ENCODE assay signal across 8 mouse cellular contexts in the genomic region with DNA sequence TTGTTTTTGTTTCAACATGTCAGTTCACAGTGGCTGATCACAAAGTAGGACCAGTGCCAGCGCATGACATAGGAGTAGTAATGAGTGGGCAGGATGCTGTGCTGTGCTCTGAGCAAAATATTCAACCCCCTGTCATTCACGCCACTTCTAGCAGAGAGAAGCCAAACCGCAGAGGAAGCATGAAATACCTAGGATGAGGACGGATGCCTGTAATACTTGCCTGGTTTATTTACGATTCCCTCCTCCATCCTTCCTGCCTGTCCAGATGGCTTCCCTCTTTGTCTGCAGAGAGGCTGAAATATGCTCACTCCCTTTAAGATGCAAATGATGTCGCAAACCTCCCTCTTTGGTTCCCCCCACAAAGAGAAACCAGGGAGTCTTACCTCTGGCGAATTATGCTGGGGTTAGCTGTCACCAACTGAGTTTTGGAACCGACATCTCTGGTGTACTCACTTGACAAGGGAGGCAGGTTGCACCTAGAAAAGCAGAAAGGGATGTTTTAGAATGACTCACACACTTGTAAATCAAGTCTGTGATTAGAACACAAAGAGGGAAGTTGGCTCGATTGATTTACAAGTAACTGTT.
DNase-seq lines count a peak whose midpoint lies in the region; ATAC-seq and TF ChIP-seq lines count a peak whose summit lies in the region.

No protein-coding gene starts in this region.

- no peak overlapping the region for H3K4me2 ChIP-seq in hindbrain, embryonic 11.5 days (replicated peaks; ENCODE audit: low read depth, low read length)
- H3K4me2 ChIP-seq in limb, embryonic 14.5 days (replicated peaks; ENCODE audit: low read depth, low read length, severe bottlenecking): no peak overlapping the region

- intact Hi-C loops in heart, postnatal 36 days (cut with DNase I): no loop called here

- H3K9ac ChIP-seq in hindbrain, embryonic 11.5 days (ENCODE audit: low read depth, low read length): no peak overlapping the region
- H3K9ac ChIP-seq in limb, embryonic 14.5 days (ENCODE audit: low read depth, low read length, severe bottlenecking): no peak overlapping the region

- H3K4me1 ChIP-seq in hindbrain, embryonic 11.5 days (replicated peaks; ENCODE audit: control insufficient read depth, insufficient read depth, low read length): no peaks in the 10 kb centered on the region
- no peaks in the 10 kb centered on the region for H3K4me1 ChIP-seq in limb, embryonic 14.5 days (ENCODE audit: control insufficient read depth, insufficient read depth, low read length)

- H3K4me3 ChIP-seq in hindbrain, embryonic 11.5 days (ENCODE audit: low read depth, low read length): no peak overlapping the region
- H3K4me3 ChIP-seq in limb, embryonic 14.5 days (replicated peaks; ENCODE audit: low read length): no peak overlapping the region

- ATAC-seq in hindbrain, embryonic 11.5 days (ENCODE audit: low FRiP score): peak; percentile 89
- ATAC-seq in limb, embryonic 14.5 days (ENCODE audit: low FRiP score, low read depth): no peak

- H3K9me3 ChIP-seq in hindbrain, embryonic 11.5 days (ENCODE audit: control insufficient read depth, low read length): no peaks in the 10 kb centered on the region
- no peaks in the 10 kb centered on the region for H3K9me3 ChIP-seq in limb, embryonic 14.5 days (ENCODE audit: control insufficient read depth, low read length)

- 17% methylated on average over 9 of the region's 9 CpGs for WGBS in hindbrain, embryonic 11.5 days
- WGBS in limb, embryonic 14.5 days: 23% methylated on average over 9 of the region's 9 CpGs

- H3K36me3 ChIP-seq in hindbrain, embryonic 11.5 days (ENCODE audit: control insufficient read depth, insufficient read depth, low read length): no peaks in the 10 kb centered on the region
- H3K36me3 ChIP-seq in limb, embryonic 14.5 days (ENCODE audit: control insufficient read depth, insufficient read depth, low read length): no peaks in the 10 kb centered on the region

- peak; percentile 36 for DNase-seq in thymus, postnatal 14 days
- DNase-seq in thymus, postnatal 36 days: no peak
- DNase-seq in cerebellum, adult 9-11 months: peak; percentile 65
- peak; percentile 56 for DNase-seq in hindbrain, embryonic 11.5 days (ENCODE audit: low spot score)
- peak; percentile 26 for DNase-seq in limb, embryonic 14.5 days (ENCODE audit: low spot score)
- DNase-seq in right cerebral cortex, postnatal 10 days (ENCODE audit: low spot score in 2 of 2): peak; percentile 55 to 57
- no peak for DNase-seq in MN1 (ENCODE audit: low spot score)
- DNase-seq in heart, postnatal 36 days: no peak

- H3K27me3 ChIP-seq in hindbrain, embryonic 11.5 days (ENCODE audit: control insufficient read depth, insufficient read depth, low read length): no peaks in the 10 kb centered on the region
- no peaks in the 10 kb centered on the region for H3K27me3 ChIP-seq in limb, embryonic 14.5 days (ENCODE audit: control insufficient read depth, insufficient read depth, low read length)

- TF ChIP-seq POLR2A in limb, embryonic 14.5 days (IDR thresholded peaks at IDR 0.05; ENCODE audit: borderline replicate concordance, extremely low read depth, insufficient read depth, insufficient read length): no peak

- peak overlapping the region; percentile 75 for H3K27ac ChIP-seq in hindbrain, embryonic 11.5 days (ENCODE audit: low read depth, low read length)
- no peak overlapping the region for H3K27ac ChIP-seq in limb, embryonic 14.5 days (replicated peaks; ENCODE audit: low read depth, low read length)

Comparison
In these comparisons a context has a peak if more than half of its experiments do, and no peak if none do; other contexts are left out.
1. DNase-seq: peak in thymus, postnatal 14 days (single experiment), cerebellum, adult 9-11 months (single experiment), hindbrain, embryonic 11.5 days (single experiment), limb, embryonic 14.5 days (single experiment) and right cerebral cortex, postnatal 10 days (2 of 2); none in thymus, postnatal 36 days (0 of 2), MN1 (single experiment) and heart, postnatal 36 days (0 of 2).